Mouse (Mus musculus) hindbrain, embryonic 10.5 days (tissue): Measurements from ENCODE around the gene Suv39h1. TPM values are rescaled to one million over a fixed set of nuclear protein-coding genes. Genes with fewer than 3 reads are reported as not detected.
A peak's percentile ranks its signal among the peaks of the same experiment; 100 is the strongest.
"Not testable (repeated sequence)": the region's sequence is repeated elsewhere in the genome, so short reads cannot be mapped to it uniquely, and the experiment has no call there.

Source experiments
- DNase-seq: peaks from one replicate; pipeline ENCODE4 v3.0.0-alpha.2; 2017; ENCODE audit warnings: low spot score
- H3K27ac ChIP-seq: fragments of 300-500 bp; sonication (generic); 2 replicates; pipeline ENCODE4 v1.5.1; 2016; ENCODE audit warnings: mild to moderate bottlenecking, moderate library complexity
- H3K27me3 ChIP-seq: fragments of 300-500 bp; sonication (generic); 2 replicates; pipeline ENCODE4 v1.6.1; 2016; ENCODE audit warnings: mild to moderate bottlenecking; ENCODE audit not compliant: poor library complexity, insufficient read depth, severe bottlenecking
- H3K36me3 ChIP-seq: fragments of 300-500 bp; sonication (generic); 2 replicates; pipeline ENCODE4 v1.6.1; 2016; ENCODE audit warnings: mild to moderate bottlenecking, moderate library complexity
- H3K4me1 ChIP-seq: fragments of 300-500 bp; sonication (generic); replicated peaks from 2 replicates; pipeline ENCODE4 v1.6.1; 2016; ENCODE audit warnings: mild to moderate bottlenecking
- H3K4me3 ChIP-seq: fragments of 300-500 bp; sonication (generic); 2 replicates; pipeline ENCODE4 v1.5.1; 2016; ENCODE audit warnings: mild to moderate bottlenecking, moderate library complexity
- H3K9me3 ChIP-seq: fragments of 300-500 bp; sonication (generic); 2 replicates; pipeline ENCODE4 v1.6.1; 2016; ENCODE audit warnings: mild to moderate bottlenecking, moderate library complexity
- WGBS: fragments of 180-500 bp; shearing (Covaris S2); methylation state at CpG from one replicate; pipeline ENCODE4 v1.1.7; 2016; 5-methylcytosine and 5-hydroxymethylcytosine counted together
- polyA plus RNA-seq: library from polyadenylated mRNA; unstranded; fragments of >200 nt; fragmentation: Nextera tagmentation; extraction: Ambion mirVana; gene quantifications from 2 replicates; pipeline ENCODE4 v1.2.1, GENCODE M21; 2016

The Suv39h1 gene
- polyA plus RNA-seq = 74.9 and 90.9 TPM in 2 replicates

- H3K27me3 ChIP-seq = no peaks in the 10 kb centered on the region
- WGBS = 23% methylated on average over 46 of the region's 46 CpGs
Observed at GRCm38 (mm10) chrX:8074430-8075014, at the start of gene Suv39h1. Suv39h1 (minus strand) TSS chrX:8074760.

GRCm38 (mm10) chrX:8123821-8124470, 49.4 kb upstream of the Suv39h1 start:
- Histone ChIP-seq H3K27me3 (no peaks in the 10 kb centered on the region), H3K4me3 (no peak overlapping the region), H3K4me1 (no peaks in the 10 kb centered on the region), H3K9me3 (0 out of 2 replicates have a peak, but pooled peaks cover 2% of the 10 kb centered on the region), H3K36me3 (peaks cover 39% of the 10 kb centered on the region), H3K27ac (no peak overlapping the region)
- DNase-seq = no peak
- WGBS = 87% methylated on average over 6 of the region's 6 CpGs

More at GRCm38 (mm10) chrX:8074430-8075014, at the start of gene Suv39h1:
- Histone ChIP-seq H3K4me3 (peak within 1 kb of the TSS; percentile 63), H3K9me3 (peaks cover 3% of the 10 kb centered on the region; the same call in 1 of the 2 replicates), H3K4me1 (peaks cover 4% of the 10 kb centered on the region; the same call in 1 of the 2 replicates), H3K36me3 (peaks cover 30% of the 10 kb centered on the region), H3K27ac (peak within 1 kb of the TSS; percentile 93)
- DNase-seq = peak; percentile 91

- H3K4me3 ChIP-seq = no peak overlapping the region
- no peaks in the 10 kb centered on the region for H3K4me1 ChIP-seq
- H3K9me3 ChIP-seq = no peaks in the 10 kb centered on the region
- no peak for DNase-seq
- H3K27me3 ChIP-seq = no peaks in the 10 kb centered on the region
- H3K27ac ChIP-seq = no peak overlapping the region
- H3K36me3 ChIP-seq = peaks cover 6% of the 10 kb centered on the region
Observed at GRCm38 (mm10) chrX:8117264-8117663, 42.7 kb upstream of the Suv39h1 start.

- 79% methylated on average over 4 of the region's 4 CpGs for WGBS
- H3K27ac ChIP-seq = no peak overlapping the region
- H3K27me3 ChIP-seq = no peaks in the 10 kb centered on the region
- no peaks in the 10 kb centered on the region for H3K4me1 ChIP-seq
- H3K9me3 ChIP-seq = no peaks in the 10 kb centered on the region
- no peak for DNase-seq
- H3K4me3 ChIP-seq = no peak overlapping the region
- peaks cover 6% of the 10 kb centered on the region for H3K36me3 ChIP-seq
Observed at GRCm38 (mm10) chrX:8115275-8115674, 40.7 kb upstream of the Suv39h1 start.

- Histone ChIP-seq H3K27ac (no peak overlapping the region), H3K4me3 (no peak overlapping the region), H3K27me3 (no peaks in the 10 kb centered on the region), H3K4me1 (peaks cover 8% of the 10 kb centered on the region), H3K9me3 (no peaks in the 10 kb centered on the region), H3K36me3 (no peaks in the 10 kb centered on the region)
- 90% methylated on average over 3 of the region's 3 CpGs for WGBS
- no peak for DNase-seq
Observed at GRCm38 (mm10) chrX:8105019-8105418, 30.5 kb upstream of the Suv39h1 start.

GRCm38 (mm10) chrX:8102213-8102668, 27.7 kb upstream of the Suv39h1 start:
- Histone ChIP-seq H3K4me3 (no peak overlapping the region), H3K27ac (no peak overlapping the region), H3K4me1 (peaks cover 8% of the 10 kb centered on the region), H3K9me3 (no peaks in the 10 kb centered on the region), H3K36me3 (no peaks in the 10 kb centered on the region), H3K27me3 (no peaks in the 10 kb centered on the region)
- no peak for DNase-seq
- 75% methylated on average over 7 of the region's 7 CpGs for WGBS

GRCm38 (mm10) chrX:8101017-8101416, 26.5 kb upstream of the Suv39h1 start:
- H3K4me3 ChIP-seq = no peak overlapping the region
- 18% methylated on average over 3 of the region's 3 CpGs for WGBS
- no peaks in the 10 kb centered on the region for H3K36me3 ChIP-seq
- peaks cover 8% of the 10 kb centered on the region for H3K4me1 ChIP-seq
- peak; percentile 73 for DNase-seq
- no peaks in the 10 kb centered on the region; the same call in 1 of the 2 replicates for H3K9me3 ChIP-seq
- H3K27me3 ChIP-seq = no peaks in the 10 kb centered on the region
- peak overlapping the region; percentile 54 for H3K27ac ChIP-seq

- H3K27me3 ChIP-seq = no peaks in the 10 kb centered on the region
- H3K9me3 ChIP-seq = no peaks in the 10 kb centered on the region; the same call in 1 of the 2 replicates
- WGBS = 71% methylated on average over 4 of the region's 4 CpGs
- H3K36me3 ChIP-seq = no peaks in the 10 kb centered on the region
- H3K27ac ChIP-seq = no peak overlapping the region
- DNase-seq = no peak
- H3K4me3 ChIP-seq = no peak overlapping the region
- peaks cover 8% of the 10 kb centered on the region for H3K4me1 ChIP-seq
Observed at GRCm38 (mm10) chrX:8099435-8099834, 24.9 kb upstream of the Suv39h1 start.

GRCm38 (mm10) chrX:8096787-8097242, 22.3 kb upstream of the Suv39h1 start:
- 20% methylated on average over 19 of the region's 19 CpGs for WGBS
- Histone ChIP-seq H3K36me3 (no peaks in the 10 kb centered on the region), H3K4me1 (peaks cover 8% of the 10 kb centered on the region), H3K9me3 (no peaks in the 10 kb centered on the region; the same call in 1 of the 2 replicates), H3K27me3 (no peaks in the 10 kb centered on the region), H3K27ac (peak overlapping the region; percentile 83), H3K4me3 (peak overlapping the region; percentile 46)
- peak; percentile 93 for DNase-seq

- not testable (repeated sequence) for DNase-seq, H3K4me1 ChIP-seq, H3K9me3 ChIP-seq, H3K27me3 ChIP-seq, H3K36me3 ChIP-seq
- peak overlapping the region; percentile 46 for H3K4me3 ChIP-seq
- WGBS = 26% methylated on average over 35 of the region's 48 CpGs
- H3K27ac ChIP-seq = peak overlapping the region; percentile 83
Observed at GRCm38 (mm10) chrX:8096068-8096786, 21.7 kb upstream of the Suv39h1 start.

GRCm38 (mm10) chrX:8095546-8095945, 21.0 kb upstream of the Suv39h1 start:
- WGBS = 83% methylated on average over 10 of the region's 10 CpGs
- no peak for DNase-seq
- Histone ChIP-seq H3K27ac (no peak overlapping the region), H3K4me1 (peaks cover 4% of the 10 kb centered on the region), H3K4me3 (peak overlapping the region; percentile 39; the same call in 1 of the 2 replicates), H3K36me3 (no peaks in the 10 kb centered on the region), H3K9me3 (no peaks in the 10 kb centered on the region; the same call in 1 of the 2 replicates), H3K27me3 (no peaks in the 10 kb centered on the region)

- H3K27me3 ChIP-seq, H3K27ac ChIP-seq, H3K36me3 ChIP-seq, H3K4me3 ChIP-seq, H3K9me3 ChIP-seq, DNase-seq, H3K4me1 ChIP-seq: not testable (repeated sequence)
- WGBS = 81% methylated on average over 5 of the region's 5 CpGs
Observed at GRCm38 (mm10) chrX:8090954-8091347, 16.4 kb upstream of the Suv39h1 start.
